Comparison of ENCODE assay signal across 8 mouse cellular contexts in the genomic region with DNA sequence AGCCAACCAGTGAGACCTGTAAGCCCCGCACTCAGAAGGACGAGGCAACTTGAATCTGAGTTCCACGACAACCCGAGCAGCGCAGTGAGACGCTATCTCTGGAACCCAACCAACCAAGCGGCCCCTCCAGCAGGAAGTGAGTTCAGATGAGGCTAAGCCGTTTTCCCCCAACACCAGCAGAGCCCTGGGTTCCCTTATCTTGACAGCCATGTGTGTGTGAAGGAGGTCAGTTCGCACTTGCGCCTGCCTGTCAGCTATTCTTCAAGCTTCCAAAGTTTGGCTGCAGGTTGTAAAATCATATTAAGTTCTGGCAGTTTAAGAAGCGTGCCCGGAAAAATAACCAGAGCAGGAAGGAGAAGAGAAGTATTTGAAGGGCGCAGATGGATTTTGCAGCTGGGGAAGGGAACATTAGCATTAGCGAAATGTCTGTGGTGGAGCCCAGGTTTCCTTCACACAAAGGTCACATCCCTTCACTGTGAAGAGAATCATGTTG.
A peak's percentile ranks its signal among the peaks of the same experiment; 100 is the strongest.
DNase-seq lines count a peak whose midpoint lies in the region; ATAC-seq lines count a peak whose summit lies in the region.

No protein-coding gene starts in this region.

- ATAC-seq in inflammation-experienced regulatory T-cells, adult 6 months = peak; percentile 82

- peak; percentile 4 for DNase-seq in adrenal gland, postnatal 25 days
- DNase-seq in adrenal gland, adult 8-10 months = no peak
- DNase-seq in forelimb bud, embryonic 11.5 days (ENCODE audit: low read depth, low spot score) = peak; percentile 35
- DNase-seq in lung, postnatal 14 days = peak; percentile 35
- peak; percentile 38 to 65 for DNase-seq in thymus, postnatal 10 days (ENCODE audit: low spot score in 2 of 2)
- no peak for DNase-seq in layer of hippocampus, adult 8-10 months (ENCODE audit: low spot score in 2 of 2)
- DNase-seq in adipocyte (ENCODE audit: low spot score) = no peak

Comparison
In these comparisons a context has a peak if more than half of its experiments do, and no peak if none do; other contexts are left out.
1. DNase-seq: peak in adrenal gland, postnatal 25 days (single experiment), forelimb bud, embryonic 11.5 days (single experiment), lung, postnatal 14 days (single experiment) and thymus, postnatal 10 days (2 of 2); none in adrenal gland, adult 8-10 months (single experiment), layer of hippocampus, adult 8-10 months (0 of 2) and adipocyte (single experiment).